Mouse (Mus musculus) pancreas, adult 10 weeks (tissue): ENCODE results near the gene Gm9767. TPM values are rescaled to one million over a fixed set of nuclear protein-coding genes. Genes with fewer than 3 reads are reported as not detected.

Source experiments
- polyA plus RNA-seq: library from polyadenylated mRNA; stranded (reverse); fragments of 350-450 nt; fragmentation: Illumina TruSeq; extraction: RNeasy Lipid Tissue Mini Kit (QIAGEN cat#74804); gene quantifications from one replicate; pipeline ENCODE4 v1.2.3, GENCODE M21; 2015; ENCODE audit warnings: low read depth, low replicate concordance; ENCODE audit not compliant: insufficient read depth

The Gm9767 gene
- polyA plus RNA-seq, result not detected

DNA sequence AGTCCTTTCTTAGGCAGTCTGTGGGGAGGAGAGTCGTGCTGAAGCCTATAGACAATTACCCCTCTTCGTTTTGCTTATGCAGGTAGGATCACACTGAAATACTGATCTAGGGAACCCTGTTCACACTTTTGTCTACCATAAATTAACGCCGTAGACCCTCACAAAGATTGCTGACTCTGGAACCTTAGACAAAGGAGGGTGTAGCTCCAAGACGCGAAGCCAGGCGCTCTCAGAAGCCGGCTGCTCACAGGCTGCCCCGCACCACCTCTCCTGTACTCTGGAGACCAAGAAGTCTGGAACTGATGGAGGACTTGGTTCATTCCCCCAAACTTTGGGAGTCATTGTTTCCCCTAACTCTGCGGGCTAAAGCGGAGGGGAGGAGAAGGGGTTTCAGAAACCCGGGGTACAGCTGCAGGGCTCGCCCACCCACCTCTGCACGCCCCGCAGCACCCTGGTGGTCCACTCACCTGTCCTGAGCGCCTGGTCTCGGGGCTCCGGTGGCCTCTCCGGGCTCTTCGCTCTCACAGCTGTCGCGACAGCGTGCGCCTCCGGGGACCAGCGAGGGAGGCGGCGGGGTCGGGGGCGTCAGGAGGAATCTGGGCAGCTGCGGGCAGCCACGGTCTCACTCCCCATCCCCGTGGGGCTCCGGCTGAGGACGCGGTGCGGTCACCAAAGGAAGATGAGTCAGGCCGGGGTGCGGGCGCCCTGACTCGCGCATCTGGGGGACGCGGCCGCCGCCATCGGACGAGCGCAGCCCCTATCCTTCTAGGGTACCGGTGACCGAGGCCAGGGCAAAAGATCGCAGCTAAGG, at the start of gene Gm9767:
Gene Gm9767 (plus strand): TSS at position 585 of the 811 bp plus-strand sequence.

DNA sequence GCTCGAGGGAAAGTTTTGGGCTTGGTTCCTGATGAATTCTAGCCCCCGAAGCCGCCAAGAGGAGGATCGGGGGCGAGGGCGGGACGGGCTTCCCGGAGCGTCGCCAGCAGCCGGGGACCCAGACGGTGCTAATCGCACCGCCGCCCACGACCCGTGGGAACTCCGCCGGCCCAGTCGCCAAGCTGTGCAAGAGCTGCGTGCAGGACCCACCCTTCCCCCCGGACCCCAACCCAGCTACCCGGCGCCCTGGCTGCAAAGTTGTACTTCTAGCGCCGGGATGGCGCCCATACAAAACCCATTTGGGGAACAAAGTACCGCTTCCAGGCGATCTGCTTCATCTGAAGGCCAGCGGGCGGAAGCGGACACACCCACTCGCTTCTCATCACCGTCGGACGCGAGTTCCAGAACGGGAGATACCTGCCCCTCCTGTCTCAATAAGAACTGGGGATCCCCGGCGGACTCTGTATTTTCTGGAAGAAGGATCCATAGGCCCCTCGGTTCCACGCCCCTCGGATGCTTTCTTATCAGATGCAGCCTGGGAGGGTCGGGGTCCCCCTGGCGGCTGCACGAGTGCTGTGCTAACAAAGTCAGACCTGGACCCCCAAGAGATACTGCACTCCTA, 577 bp downstream of the Gm9767 start, which contains the start of gene Tmem200a:
Gene Tmem200a (minus strand): TSS at position 532 of the 622 bp plus-strand sequence.

Other genes starting within 250 kb of the Gm9767 start
- gene Tmem200a, start 797 bp downstream of the Gm9767 start, polyA plus RNA-seq, result 0.30 TPM
- gene Samd3, start 151.5 kb downstream of the Gm9767 start, polyA plus RNA-seq, result not detected